Mouse (Mus musculus) heart, adult 9 months (tissue): ENCODE results near the gene Fanci.

ENCODE experiments used
- DNase-seq, 2 experiments: peaks; one replicate each; pipeline ENCODE4 v3.0.0; 2022; ENCODE audit warnings: low spot score in 2 of 2

Gene Fanci

GRCm38 (mm10) chr7:79463376-79464077 lies 71.8 kb downstream of the Fanci start:
- no peak for DNase-seq

- DNase-seq, result peak in 1 of 2 experiments; percentile 8
Observed at GRCm38 (mm10) chr7:79464776-79465420, 73.2 kb downstream of the Fanci start.

- no peak for DNase-seq
Observed at GRCm38 (mm10) chr7:79465461-79466044, 73.8 kb downstream of the Fanci start.

GRCm38 (mm10) chr7:79466053-79466901 lies 74.5 kb downstream of the Fanci start, which contains the start of gene Polg:
Gene Polg (minus strand): TSS chr7:79466362.
- DNase-seq, result peak; percentile 97 to 99

- no peak for DNase-seq
Observed at GRCm38 (mm10) chr7:79467951-79468350, 76.2 kb downstream of the Fanci start.

GRCm38 (mm10) chr7:79468994-79469393 lies 77.3 kb downstream of the Fanci start:
- no peak for DNase-seq

- no peak for DNase-seq
Observed at GRCm38 (mm10) chr7:79469766-79470165, 78.0 kb downstream of the Fanci start.

GRCm38 (mm10) chr7:79470718-79471117 lies 79.0 kb downstream of the Fanci start:
- DNase-seq, result no peak

GRCm38 (mm10) chr7:79471436-79471835 lies 79.7 kb downstream of the Fanci start:
- DNase-seq, result no peak

GRCm38 (mm10) chr7:79472792-79473191 lies 81.1 kb downstream of the Fanci start:
- no peak for DNase-seq

- DNase-seq, result no peak
Observed at GRCm38 (mm10) chr7:79473496-79474194, 81.9 kb downstream of the Fanci start.

GRCm38 (mm10) chr7:79474831-79475399 lies 83.2 kb downstream of the Fanci start:
- DNase-seq, result no peak

- DNase-seq, result no peak
Observed at GRCm38 (mm10) chr7:79486528-79486927, 94.8 kb downstream of the Fanci start.

- DNase-seq, result no peak
Observed at GRCm38 (mm10) chr7:79493915-79494314, 102.2 kb downstream of the Fanci start.

- DNase-seq, result peak; percentile 63 to 79
Observed at GRCm38 (mm10) chr7:79495988-79496815, 104.5 kb downstream of the Fanci start.

- DNase-seq, result no peak
Observed at GRCm38 (mm10) chr7:79496816-79497328, 105.1 kb downstream of the Fanci start.

GRCm38 (mm10) chr7:79497701-79498115 lies 106.0 kb downstream of the Fanci start:
- DNase-seq, result no peak

GRCm38 (mm10) chr7:79498356-79498755 lies 106.6 kb downstream of the Fanci start:
- DNase-seq, result no peak

- no peak for DNase-seq
Observed at GRCm38 (mm10) chr7:79498965-79499595, 107.4 kb downstream of the Fanci start.
